Mouse (Mus musculus): ENCODE results near the gene Sod3.

DNA sequence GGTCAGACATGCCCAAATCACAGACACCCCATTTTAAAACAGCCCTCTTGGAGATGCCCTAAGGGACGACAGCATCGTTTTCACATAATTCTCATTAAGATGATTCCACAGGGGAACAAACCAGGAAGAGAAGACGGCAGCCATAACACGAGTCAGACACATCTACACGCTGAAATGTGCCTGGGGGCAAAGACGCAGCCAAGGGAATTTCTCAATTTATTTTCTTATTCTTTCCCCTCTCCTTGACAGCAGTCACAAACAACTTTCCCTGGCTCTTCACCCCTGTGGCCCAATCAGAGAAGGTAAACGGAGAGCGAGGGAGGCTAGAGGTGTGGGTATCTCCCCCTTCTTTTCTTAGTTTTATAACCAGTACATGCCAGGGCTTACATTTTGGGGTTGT lies 40.8 kb downstream of the Sod3 start:
- TF ChIP-seq ZNF384 (IDR thresholded peaks at IDR 0.05; ENCODE audit: low read depth, low read length) (no peak), GATA1 (IDR thresholded peaks at IDR 0.05; ENCODE audit: low read depth, low read length) (no peak)

Measured in MEL (cell line).